Mouse (Mus musculus) embryonic facial prominence, embryonic 15.5 days (tissue): ENCODE data around the gene Ginm1. TPM values are rescaled to one million over a fixed set of nuclear protein-coding genes. Genes with fewer than 3 reads are reported as not detected.
A peak's percentile ranks its signal among the peaks of the same experiment; 100 is the strongest.

Experiments used
- ATAC-seq: fragments of 200-750 bp; cut with Nextera tagmentation; 2 replicates; pipeline ENCODE4 v1.8.0; 2017; ENCODE audit warnings: low read depth, moderate TSS enrichment; ENCODE audit not compliant: insufficient number of reproducible peaks, low FRiP score, low TSS enrichment
- H3K27ac ChIP-seq: fragments of 300-500 bp; sonication (generic); replicated peaks from 2 replicates; pipeline ENCODE4 v1.5.1; 2015; ENCODE audit warnings: mild to moderate bottlenecking, inconsistent platforms
- H3K27me3 ChIP-seq: fragments of 300-500 bp; sonication (generic); 2 replicates; pipeline ENCODE4 v1.6.1; 2015; ENCODE audit warnings: inconsistent platforms
- H3K36me3 ChIP-seq: fragments of 300-500 bp; sonication (generic); 2 replicates; pipeline ENCODE4 v1.6.1; 2015; ENCODE audit warnings: mild to moderate bottlenecking, inconsistent platforms
- H3K4me1 ChIP-seq: fragments of 300-500 bp; sonication (generic); 2 replicates; pipeline ENCODE4 v1.6.1; 2015; ENCODE audit warnings: inconsistent platforms
- H3K4me2 ChIP-seq: fragments of 300-500 bp; sonication (generic); replicated peaks from 2 replicates; pipeline ENCODE4 v1.6.1; 2015; ENCODE audit warnings: mild to moderate bottlenecking, inconsistent platforms
- H3K4me3 ChIP-seq: fragments of 300-500 bp; sonication (generic); replicated peaks from 2 replicates; pipeline ENCODE4 v1.5.1; 2015; ENCODE audit warnings: mild to moderate bottlenecking, inconsistent platforms
- H3K9ac ChIP-seq: fragments of 300-500 bp; sonication (generic); 2 replicates; pipeline ENCODE4 v1.6.1; 2015; ENCODE audit warnings: inconsistent platforms
- H3K9me3 ChIP-seq: fragments of 300-500 bp; sonication (generic); replicated peaks from 2 replicates; pipeline ENCODE4 v1.6.1; 2016; ENCODE audit warnings: inconsistent platforms
- WGBS: fragments of 180-500 bp; shearing (Covaris S2); methylation state at CpG from one replicate; pipeline ENCODE4 v1.1.7; 2015; 5-methylcytosine and 5-hydroxymethylcytosine counted together
- polyA plus RNA-seq: library from polyadenylated mRNA; unstranded; fragments of >200 nt; fragmentation: Nextera tagmentation; extraction: Ambion mirVana; gene quantifications from 2 replicates; pipeline ENCODE4 v1.2.1, GENCODE M21; 2015

Ginm1 gene
- polyA plus RNA-seq, 1 experiment from 2014 or later, result 87.3 TPM

DNA sequence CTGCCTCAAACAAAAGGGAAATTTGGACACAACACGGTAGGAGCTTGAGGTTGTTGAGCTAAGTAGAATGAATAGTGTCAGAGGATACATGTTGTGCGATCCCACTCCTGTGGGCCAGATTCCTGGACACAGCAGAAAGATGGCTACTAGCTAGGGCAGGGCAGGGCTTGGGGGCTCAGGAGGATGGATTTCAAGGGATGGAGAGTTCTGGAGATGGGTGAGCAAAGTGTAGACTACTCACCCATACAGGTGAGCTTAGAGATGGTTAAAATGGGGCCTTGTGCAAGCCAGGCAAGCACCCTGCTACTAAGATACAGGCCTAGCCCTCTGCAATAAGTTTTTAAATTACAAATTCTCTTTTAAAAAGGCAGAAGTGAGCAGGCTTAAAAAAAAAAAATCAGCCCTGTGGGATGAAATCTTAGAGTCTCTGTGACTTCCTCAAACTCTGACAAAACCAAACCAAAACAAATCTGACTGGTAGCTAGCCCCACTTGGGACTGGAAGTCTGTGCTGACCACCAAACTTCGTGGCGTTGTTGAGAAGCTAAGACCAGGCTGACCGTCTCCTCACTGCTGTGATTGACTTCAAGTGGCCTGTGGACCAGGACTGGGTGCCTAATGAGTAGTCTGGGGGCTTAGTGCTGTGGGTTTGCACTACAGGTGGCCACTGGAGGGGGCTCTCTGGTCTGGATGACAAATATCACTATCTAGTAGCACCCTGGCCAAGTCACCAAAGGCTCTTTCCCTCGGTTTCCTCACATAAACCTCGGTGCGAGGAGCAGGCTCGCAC is 40.9 kb upstream of the Ginm1 start:
- WGBS, result 78% methylated on average over 9 of the region's 9 CpGs

GRCm38 (mm10) chr10:7832171-7832676 is 39.6 kb upstream of the Ginm1 start, which contains the start of gene Zc3h12d:
Gene Zc3h12d (plus strand): TSS chr10:7832470.
- Histone ChIP-seq H3K4me3 (peak within 1 kb of the TSS; percentile 29), H3K4me1 (peaks cover 9% of the 10 kb centered on the region), H3K27ac (no peak within 1 kb of the TSS), H3K9me3 (no peaks in the 10 kb centered on the region), H3K9ac (no peak within 1 kb of the TSS), H3K4me2 (peak within 1 kb of the TSS; percentile 48), H3K36me3 (0 out of 2 replicates have a peak, but pooled peaks cover 3% of the 10 kb centered on the region), H3K27me3 (no peaks in the 10 kb centered on the region)
- WGBS, result 6% methylated on average over 15 of the region's 15 CpGs
- peak; percentile 84 for ATAC-seq

More for the DNA sequence above, 40.9 kb upstream of the Ginm1 start:
- Histone ChIP-seq H3K36me3 (no peaks in the 10 kb centered on the region), H3K27me3 (no peaks in the 10 kb centered on the region), H3K4me2 (no peak overlapping the region), H3K4me1 (peaks cover 9% of the 10 kb centered on the region), H3K4me3 (no peak overlapping the region), H3K27ac (no peak overlapping the region), H3K9ac (no peak overlapping the region), H3K9me3 (no peaks in the 10 kb centered on the region)
- no peak for ATAC-seq

- 90% methylated on average over 9 of the region's 9 CpGs for WGBS
- H3K9ac ChIP-seq, result no peak overlapping the region
Measured at GRCm38 (mm10) chr10:7826106-7826505, 33.5 kb upstream of the Ginm1 start.

DNA sequence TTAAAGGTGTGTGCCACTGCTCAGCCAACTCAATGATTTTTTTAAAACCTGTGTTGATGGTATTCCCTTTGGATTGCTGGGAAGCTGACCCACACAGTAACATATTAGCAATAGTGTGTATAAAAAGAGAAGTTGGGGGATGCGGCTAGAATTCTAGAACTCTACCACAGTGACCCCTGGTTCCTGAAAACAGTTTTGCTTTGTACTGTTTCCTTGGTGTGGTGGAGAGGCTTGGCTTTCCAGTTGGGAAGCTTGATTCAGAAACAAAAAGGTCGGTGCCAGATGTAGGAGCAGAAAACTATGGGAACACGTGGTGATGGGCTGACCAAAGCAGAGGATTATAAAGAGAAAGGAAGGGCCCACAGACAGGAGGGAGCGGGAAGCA is 32.6 kb upstream of the Ginm1 start:
- H3K27ac ChIP-seq, result no peak overlapping the region
- no peaks in the 10 kb centered on the region for H3K27me3 ChIP-seq
- no peak overlapping the region for H3K9ac ChIP-seq
- no peak overlapping the region for H3K4me3 ChIP-seq
- no peaks in the 10 kb centered on the region for H3K9me3 ChIP-seq
- no peak for ATAC-seq
- H3K4me1 ChIP-seq, result no peaks in the 10 kb centered on the region
- WGBS, result 83% methylated on average over 4 of the region's 4 CpGs
- H3K4me2 ChIP-seq, result no peak overlapping the region
- peaks cover 33% of the 10 kb centered on the region for H3K36me3 ChIP-seq

More at GRCm38 (mm10) chr10:7826106-7826505, 33.5 kb upstream of the Ginm1 start:
- no peaks in the 10 kb centered on the region for H3K4me1 ChIP-seq
- peaks cover 28% of the 10 kb centered on the region for H3K36me3 ChIP-seq
- H3K4me3 ChIP-seq, result no peak overlapping the region
- no peaks in the 10 kb centered on the region for H3K27me3 ChIP-seq
- no peak for ATAC-seq
- H3K9me3 ChIP-seq, result no peaks in the 10 kb centered on the region
- H3K4me2 ChIP-seq, result no peak overlapping the region
- no peak overlapping the region for H3K27ac ChIP-seq

GRCm38 (mm10) chr10:7824663-7825280 is 32.1 kb upstream of the Ginm1 start:
- no peaks in the 10 kb centered on the region for H3K4me1 ChIP-seq
- H3K4me2 ChIP-seq, result no peak overlapping the region
- H3K9ac ChIP-seq, result no peak overlapping the region
- ATAC-seq, result no peak
- H3K36me3 ChIP-seq, result peaks cover 36% of the 10 kb centered on the region
- no peaks in the 10 kb centered on the region for H3K27me3 ChIP-seq
- WGBS, result 80% methylated on average over 9 of the region's 9 CpGs
- H3K9me3 ChIP-seq, result no peaks in the 10 kb centered on the region
- no peak overlapping the region for H3K27ac ChIP-seq
- no peak overlapping the region for H3K4me3 ChIP-seq

DNA sequence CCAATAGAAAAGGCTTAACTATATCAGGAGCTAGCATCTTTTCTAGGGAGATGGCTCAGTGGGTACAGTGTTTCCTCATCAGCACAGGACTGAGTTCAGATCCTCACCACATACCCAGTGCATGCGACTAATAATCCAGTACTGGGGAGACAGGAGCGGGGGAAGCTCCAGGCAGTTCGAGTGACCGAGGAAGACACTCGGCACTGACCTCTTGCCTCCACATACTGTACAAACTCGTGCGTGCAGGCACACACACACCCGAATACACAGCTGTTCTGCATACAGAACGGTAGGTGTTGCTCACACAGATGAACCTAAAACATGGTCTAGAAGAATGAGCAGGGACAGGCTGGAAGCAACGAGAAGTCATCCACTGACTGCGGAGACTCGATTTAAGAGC is 29.4 kb upstream of the Ginm1 start:
- Histone ChIP-seq H3K27ac (no peak overlapping the region), H3K4me3 (no peak overlapping the region), H3K36me3 (peaks cover 37% of the 10 kb centered on the region), H3K9me3 (no peaks in the 10 kb centered on the region), H3K4me2 (no peak overlapping the region), H3K27me3 (no peaks in the 10 kb centered on the region), H3K4me1 (no peaks in the 10 kb centered on the region), H3K9ac (no peak overlapping the region)
- WGBS, result 90% methylated on average over 12 of the region's 12 CpGs
- no peak for ATAC-seq

DNA sequence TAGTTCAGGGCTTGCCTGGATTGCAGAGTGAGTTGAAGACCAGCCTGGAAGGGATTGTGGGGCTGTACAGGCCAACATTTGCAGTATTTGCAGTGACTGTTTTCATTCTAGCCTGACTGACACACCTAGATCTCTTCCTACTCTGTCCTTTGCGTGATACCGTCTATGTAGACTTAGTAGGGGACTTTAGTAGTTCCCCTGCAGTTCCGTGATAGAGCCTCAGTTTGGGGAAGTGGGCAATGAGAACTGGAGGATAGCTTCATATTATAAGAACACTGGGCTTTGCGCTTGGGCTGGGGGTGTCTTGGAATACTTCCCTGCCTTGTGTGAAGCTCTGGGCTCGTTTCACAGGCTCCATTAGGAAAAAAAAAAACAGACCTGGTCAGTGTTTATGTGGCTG is 27.5 kb upstream of the Ginm1 start:
- 91% methylated on average over 5 of the region's 5 CpGs for WGBS

GRCm38 (mm10) chr10:7819603-7820002 is 27.0 kb upstream of the Ginm1 start:
- H3K27me3 ChIP-seq, result no peaks in the 10 kb centered on the region
- no peaks in the 10 kb centered on the region for H3K4me1 ChIP-seq
- H3K9ac ChIP-seq, result no peak overlapping the region
- no peak overlapping the region for H3K4me2 ChIP-seq
- no peak overlapping the region for H3K27ac ChIP-seq
- no peaks in the 10 kb centered on the region for H3K9me3 ChIP-seq
- no peak overlapping the region for H3K4me3 ChIP-seq
- 95% methylated on average over 4 of the region's 4 CpGs for WGBS
- H3K36me3 ChIP-seq, result peaks cover 46% of the 10 kb centered on the region
- no peak for ATAC-seq

More for the DNA sequence above, 27.5 kb upstream of the Ginm1 start:
- Histone ChIP-seq H3K9me3 (no peaks in the 10 kb centered on the region), H3K4me3 (no peak overlapping the region), H3K9ac (no peak overlapping the region), H3K36me3 (peaks cover 44% of the 10 kb centered on the region), H3K27ac (no peak overlapping the region), H3K4me1 (no peaks in the 10 kb centered on the region), H3K27me3 (no peaks in the 10 kb centered on the region), H3K4me2 (no peak overlapping the region)
- no peak for ATAC-seq

- Histone ChIP-seq H3K4me3 (no peak overlapping the region), H3K36me3 (peaks cover 50% of the 10 kb centered on the region), H3K9me3 (no peaks in the 10 kb centered on the region), H3K27me3 (no peaks in the 10 kb centered on the region), H3K9ac (no peak overlapping the region), H3K27ac (no peak overlapping the region), H3K4me2 (no peak overlapping the region), H3K4me1 (no peaks in the 10 kb centered on the region)
- ATAC-seq, result no peak
- 81% methylated on average over 4 of the region's 4 CpGs for WGBS
Measured at GRCm38 (mm10) chr10:7819156-7819555, 26.5 kb upstream of the Ginm1 start.

DNA sequence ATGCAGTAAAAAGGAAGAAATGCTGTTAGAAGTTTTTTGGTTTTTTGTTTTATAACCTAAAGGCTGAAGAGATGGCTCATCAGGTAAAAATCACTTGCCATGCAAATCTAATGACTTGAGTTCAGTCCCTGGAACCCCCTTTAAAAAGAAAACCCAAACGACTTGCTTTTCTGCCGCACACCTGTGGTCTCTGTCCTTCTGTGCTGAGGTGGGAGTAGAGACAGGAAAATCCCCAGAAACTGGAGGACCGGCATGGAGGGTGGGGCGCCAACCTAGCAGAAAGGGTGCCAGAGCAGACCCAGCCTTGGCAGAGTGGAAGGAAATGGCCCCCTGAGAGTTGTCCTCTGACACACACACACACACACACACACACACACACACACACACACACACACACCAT is 26.1 kb upstream of the Ginm1 start:
- Histone ChIP-seq H3K36me3 (peaks cover 48% of the 10 kb centered on the region), H3K4me2 (no peak overlapping the region), H3K9me3 (no peaks in the 10 kb centered on the region), H3K9ac (no peak overlapping the region), H3K4me1 (no peaks in the 10 kb centered on the region), H3K4me3 (no peak overlapping the region), H3K27ac (no peak overlapping the region), H3K27me3 (no peaks in the 10 kb centered on the region)
- ATAC-seq, result no peak
- WGBS, result 88% methylated on average over 4 of the region's 4 CpGs

DNA sequence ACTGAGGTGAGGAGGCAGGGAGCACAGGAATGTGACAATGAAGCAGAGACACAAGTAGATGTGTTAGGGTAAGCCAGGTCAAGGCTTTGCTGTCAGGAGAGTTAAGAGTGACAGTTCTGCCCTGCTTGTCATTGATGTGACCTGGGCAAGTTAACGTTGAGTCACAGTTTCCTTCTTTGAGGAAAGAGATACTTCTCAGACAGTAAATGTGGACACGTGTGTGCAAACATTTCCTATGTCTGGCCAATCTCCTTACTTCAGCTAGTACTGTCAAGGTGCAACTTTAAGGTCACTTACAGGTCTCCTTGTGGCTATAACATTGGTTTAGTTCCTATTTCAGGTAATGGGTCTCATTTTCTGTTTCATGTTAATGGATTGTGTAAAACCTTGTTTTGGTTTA is 23.9 kb upstream of the Ginm1 start:
- H3K27ac ChIP-seq, result no peak overlapping the region
- no peak for ATAC-seq
- no peak overlapping the region for H3K4me3 ChIP-seq
- H3K4me2 ChIP-seq, result no peak overlapping the region
- H3K4me1 ChIP-seq, result no peaks in the 10 kb centered on the region
- no peaks in the 10 kb centered on the region for H3K9me3 ChIP-seq
- 72% methylated on average over 2 of the region's 2 CpGs for whole genome bisulfite sequencing
- H3K9ac ChIP-seq, result no peak overlapping the region
- no peaks in the 10 kb centered on the region for H3K27me3 ChIP-seq
- H3K36me3 ChIP-seq, result peaks cover 44% of the 10 kb centered on the region
